Mouse (Mus musculus) kidney, adult 2 months (tissue): ENCODE data around the gene Bcl2l13.
"Not testable (repeated sequence)": the region's sequence is repeated elsewhere in the genome, so short reads cannot be mapped to it uniquely, and the experiment has no call there.

Experiments
- CTCF ChIP-seq: fragments of 200-500 bp; conservative IDR thresholded peaks from 2 replicates; pipeline ENCODE4 v1.5.1; 2011; ENCODE audit warnings: low read depth, mild to moderate bottlenecking, control low read depth, low read length, moderate library complexity, mixed read lengths; ENCODE audit not compliant: insufficient read depth, insufficient read length
- POLR2A ChIP-seq: fragments of 200-500 bp; IDR thresholded peaks from one replicate; pipeline ENCODE4 v1.6.1; 2011; ENCODE audit warnings: low read depth, low read length, control low read depth

GRCm38 (mm10) chr6:120907876-120908597 is 72.0 kb downstream of the Bcl2l13 start:
- TF ChIP-seq CTCF, POLR2A: not testable (repeated sequence)
